Mouse (Mus musculus) hindbrain, embryonic 12.5 days (tissue): ENCODE measurements at regions not wholly inside any gene's neighbourhood (a gene's known extent, or its start where the extent isn't known, plus 50 kb on each side); places are given as distances from the start of the nearest gene placed in this dataset.

Source experiments
- ATAC-seq: fragments of 200-750 bp; cut with Nextera tagmentation; 2 replicates; pipeline ENCODE4 v1.8.0; 2017; ENCODE audit warnings: moderate TSS enrichment; ENCODE audit not compliant: low FRiP score
- H3K27ac ChIP-seq: fragments of 300-500 bp; sonication (generic); 2 replicates; pipeline ENCODE4 v1.5.1; 2016; ENCODE audit warnings: mild to moderate bottlenecking
- H3K27me3 ChIP-seq: fragments of 300-500 bp; sonication (generic); 2 replicates; pipeline ENCODE4 v1.6.1; 2016; ENCODE audit warnings: mild to moderate bottlenecking
- H3K36me3 ChIP-seq: fragments of 300-500 bp; sonication (generic); 2 replicates; pipeline ENCODE4 v1.6.1; 2016; ENCODE audit warnings: mild to moderate bottlenecking
- H3K4me1 ChIP-seq: fragments of 300-500 bp; sonication (generic); 2 replicates; pipeline ENCODE4 v1.6.1; 2016
- H3K4me2 ChIP-seq: fragments of 300-500 bp; sonication (generic); replicated peaks from 2 replicates; pipeline ENCODE4 v1.6.1; 2016; ENCODE audit warnings: mild to moderate bottlenecking
- H3K4me3 ChIP-seq: fragments of 300-500 bp; sonication (generic); 2 replicates; pipeline ENCODE4 v1.5.1; 2016; ENCODE audit warnings: mild to moderate bottlenecking
- H3K9ac ChIP-seq: fragments of 300-500 bp; sonication (generic); 2 replicates; pipeline ENCODE4 v1.6.1; 2016; ENCODE audit warnings: mild to moderate bottlenecking, moderate library complexity
- H3K9me3 ChIP-seq: fragments of 300-500 bp; sonication (generic); replicated peaks from 2 replicates; pipeline ENCODE4 v1.6.1; 2016; ENCODE audit warnings: mild to moderate bottlenecking
- WGBS: fragments of 180-500 bp; shearing (Covaris S2); methylation state at CpG from one replicate; pipeline ENCODE4 v1.1.7; 2016; 5-methylcytosine and 5-hydroxymethylcytosine counted together

GRCm38 (mm10) chr6:13523463-13524202 is 84.3 kb downstream of the Tmem168 start:
- no peak for ATAC-seq
- 83% methylated on average over 8 of the region's 8 CpGs for whole genome bisulfite sequencing

DNA sequence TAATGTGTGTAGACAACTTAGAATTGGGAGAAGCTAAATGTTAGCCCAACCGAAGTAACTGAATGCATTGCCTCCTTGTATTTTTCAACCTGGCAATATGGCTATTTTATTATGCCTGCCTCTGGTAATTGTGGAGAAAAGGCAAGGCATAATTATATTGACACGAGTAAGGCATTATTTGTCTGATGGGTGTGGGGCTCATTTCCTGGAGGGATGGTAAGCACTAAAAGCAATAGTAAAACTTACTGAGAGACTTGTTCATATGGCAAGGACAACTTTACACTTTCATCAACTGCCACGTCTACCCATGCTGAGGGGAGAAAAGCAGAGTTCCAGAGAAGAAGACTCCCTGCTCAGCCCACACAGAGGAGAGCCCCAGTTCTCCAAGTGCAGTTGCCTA is 93.8 kb downstream of the Tmem168 start:
- H3K4me1 ChIP-seq: no peaks in the 10 kb centered on the region
- 77% methylated on average over 3 of the region's 3 CpGs for WGBS
- no peak overlapping the region for H3K27ac ChIP-seq
- no peaks in the 10 kb centered on the region for H3K9me3 ChIP-seq
- ATAC-seq: no peak
- H3K27me3 ChIP-seq: no peaks in the 10 kb centered on the region
- H3K36me3 ChIP-seq: no peaks in the 10 kb centered on the region
- H3K4me2 ChIP-seq: no peak overlapping the region
- H3K9ac ChIP-seq: no peak overlapping the region
- H3K4me3 ChIP-seq: no peak overlapping the region

More at GRCm38 (mm10) chr6:13523463-13524202, 84.3 kb downstream of the Tmem168 start:
- H3K4me2 ChIP-seq: no peak overlapping the region
- H3K9me3 ChIP-seq: no peaks in the 10 kb centered on the region
- H3K27me3 ChIP-seq: no peaks in the 10 kb centered on the region
- no peak overlapping the region for H3K27ac ChIP-seq
- H3K36me3 ChIP-seq: no peaks in the 10 kb centered on the region
- no peaks in the 10 kb centered on the region for H3K4me1 ChIP-seq
- no peak overlapping the region for H3K9ac ChIP-seq
- no peak overlapping the region for H3K4me3 ChIP-seq

GRCm38 (mm10) chr6:13476493-13477129 is 131.3 kb downstream of the Tmem168 start:
- no peaks in the 10 kb centered on the region for H3K4me1 ChIP-seq
- WGBS: 93% methylated on average over 5 of the region's 5 CpGs
- H3K36me3 ChIP-seq: no peaks in the 10 kb centered on the region

GRCm38 (mm10) chr6:13449160-13449787 is 158.6 kb downstream of the Tmem168 start:
- no peak overlapping the region for H3K27ac ChIP-seq
- H3K4me1 ChIP-seq: no peaks in the 10 kb centered on the region
- no peaks in the 10 kb centered on the region for H3K27me3 ChIP-seq
- no peaks in the 10 kb centered on the region for H3K9me3 ChIP-seq
- 76% methylated on average over 3 of the region's 3 CpGs for WGBS
- no peak overlapping the region for H3K4me3 ChIP-seq
- no peaks in the 10 kb centered on the region for H3K36me3 ChIP-seq
- H3K4me2 ChIP-seq: no peak overlapping the region
- no peak overlapping the region for H3K9ac ChIP-seq
- no peak for ATAC-seq

More at GRCm38 (mm10) chr6:13476493-13477129, 131.3 kb downstream of the Tmem168 start:
- no peaks in the 10 kb centered on the region for H3K27me3 ChIP-seq
- H3K9me3 ChIP-seq: no peaks in the 10 kb centered on the region
- H3K27ac ChIP-seq: no peak overlapping the region
- H3K4me2 ChIP-seq: no peak overlapping the region
- ATAC-seq: no peak
- H3K9ac ChIP-seq: no peak overlapping the region
- no peak overlapping the region for H3K4me3 ChIP-seq

- no peaks in the 10 kb centered on the region for H3K4me1 ChIP-seq
- H3K27me3 ChIP-seq: no peaks in the 10 kb centered on the region
- no peak for ATAC-seq
These were observed 189.0 kb upstream of the Vwde start for GRCm38 (mm10) chr6:13413768-13414167.

GRCm38 (mm10) chr6:13413092-13413491 is 188.3 kb upstream of the Vwde start:
- H3K4me1 ChIP-seq: no peaks in the 10 kb centered on the region
- H3K27ac ChIP-seq: no peak overlapping the region
- no peak overlapping the region for H3K9ac ChIP-seq
- no peak overlapping the region for H3K4me2 ChIP-seq
- no peak overlapping the region for H3K4me3 ChIP-seq
- no peak for ATAC-seq
- H3K36me3 ChIP-seq: no peaks in the 10 kb centered on the region
- WGBS: 85% methylated on average over 3 of the region's 3 CpGs
- H3K9me3 ChIP-seq: no peaks in the 10 kb centered on the region
- H3K27me3 ChIP-seq: no peaks in the 10 kb centered on the region

More at GRCm38 (mm10) chr6:13413768-13414167, 189.0 kb upstream of the Vwde start:
- H3K9me3 ChIP-seq: no peaks in the 10 kb centered on the region
- no peak overlapping the region for H3K9ac ChIP-seq
- no peak overlapping the region for H3K4me2 ChIP-seq
- H3K4me3 ChIP-seq: no peak overlapping the region
- no peaks in the 10 kb centered on the region for H3K36me3 ChIP-seq
- H3K27ac ChIP-seq: no peak overlapping the region

DNA sequence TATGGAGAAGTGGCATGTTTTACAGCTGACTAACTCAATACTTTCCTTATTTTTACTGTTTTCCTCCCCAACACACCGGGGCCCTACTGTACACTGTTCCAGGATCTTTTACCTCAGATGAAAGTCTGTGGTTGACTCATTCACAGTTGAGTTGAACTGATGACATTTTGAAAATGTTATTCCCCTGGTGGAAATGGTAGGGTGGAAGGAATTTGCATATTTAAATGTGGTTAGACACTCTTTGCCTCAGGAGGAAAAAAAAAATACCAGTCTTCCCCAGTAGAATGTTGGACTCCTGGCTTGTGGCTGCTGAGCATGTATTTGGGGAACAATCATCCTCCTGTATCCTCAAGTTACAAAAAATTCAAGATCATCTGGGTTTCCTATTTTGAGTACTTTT is 159.7 kb upstream of the Vwde start:
- H3K9ac ChIP-seq: no peak overlapping the region
- no peak for ATAC-seq
- 95% methylated on average over 1 of the region's 1 CpGs for WGBS
- H3K4me1 ChIP-seq: no peaks in the 10 kb centered on the region
- no peak overlapping the region for H3K4me2 ChIP-seq
- H3K4me3 ChIP-seq: no peak overlapping the region
- H3K9me3 ChIP-seq: no peaks in the 10 kb centered on the region
- H3K27me3 ChIP-seq: no peaks in the 10 kb centered on the region
- H3K27ac ChIP-seq: no peak overlapping the region
- H3K36me3 ChIP-seq: no peaks in the 10 kb centered on the region

DNA sequence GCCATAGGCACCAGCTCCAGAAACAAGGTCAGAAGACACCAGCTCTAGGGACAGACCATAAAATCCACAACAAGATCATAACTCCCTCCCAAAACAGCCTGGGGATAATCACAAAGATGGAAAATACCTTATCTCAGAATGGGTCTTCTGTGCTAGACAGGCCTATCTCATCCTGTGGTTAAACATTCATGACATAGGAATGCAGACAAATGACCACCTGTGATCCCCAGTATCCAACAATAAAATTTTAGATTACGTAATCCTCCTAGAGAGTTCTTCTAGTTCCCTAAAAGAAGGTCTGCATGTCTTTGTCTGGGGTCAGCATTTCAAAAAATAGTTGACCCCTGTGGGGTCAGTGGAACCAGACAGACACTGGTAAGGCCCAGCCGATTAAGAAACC is 158.4 kb upstream of the Vwde start:
- 82% methylated on average over 2 of the region's 2 CpGs for WGBS
- H3K4me1 ChIP-seq: no peaks in the 10 kb centered on the region
- H3K4me2 ChIP-seq: no peak overlapping the region
- H3K9ac ChIP-seq: no peak overlapping the region
- H3K27ac ChIP-seq: no peak overlapping the region
- no peaks in the 10 kb centered on the region for H3K36me3 ChIP-seq
- H3K27me3 ChIP-seq: no peaks in the 10 kb centered on the region
- H3K9me3 ChIP-seq: no peaks in the 10 kb centered on the region
- no peak overlapping the region for H3K4me3 ChIP-seq
- ATAC-seq: no peak

DNA sequence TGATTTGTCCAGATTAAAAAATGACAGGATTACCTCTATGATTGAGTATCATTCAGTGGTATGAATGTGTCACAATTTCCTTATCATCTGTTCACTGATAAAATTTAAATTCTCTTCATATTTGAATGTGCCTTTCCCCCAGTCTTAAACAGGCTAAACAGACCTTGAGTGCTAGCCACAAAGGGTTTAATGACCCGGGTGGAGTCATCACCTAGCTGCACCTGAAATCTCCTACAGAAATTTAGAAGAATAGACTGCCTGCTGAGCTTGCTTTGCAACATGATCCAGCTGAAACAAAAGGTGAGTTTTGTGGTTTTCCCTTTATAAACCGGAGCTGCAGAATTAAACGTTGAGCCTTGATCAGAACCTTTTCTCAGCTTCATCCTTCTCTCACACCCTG is 156.1 kb upstream of the Vwde start:
- H3K27me3 ChIP-seq: no peaks in the 10 kb centered on the region
- no peaks in the 10 kb centered on the region for H3K36me3 ChIP-seq
- no peak overlapping the region for H3K4me3 ChIP-seq
- ATAC-seq: no peak
- no peak overlapping the region for H3K9ac ChIP-seq
- no peaks in the 10 kb centered on the region for H3K4me1 ChIP-seq
- no peaks in the 10 kb centered on the region for H3K9me3 ChIP-seq
- no peak overlapping the region for H3K27ac ChIP-seq
- H3K4me2 ChIP-seq: no peak overlapping the region
- WGBS: 57% methylated on average over 3 of the region's 3 CpGs

- no peak overlapping the region for H3K4me2 ChIP-seq
- no peaks in the 10 kb centered on the region for H3K4me1 ChIP-seq
- no peak overlapping the region for H3K4me3 ChIP-seq
- no peaks in the 10 kb centered on the region for H3K36me3 ChIP-seq
- H3K9me3 ChIP-seq: no peaks in the 10 kb centered on the region
- H3K27ac ChIP-seq: no peak overlapping the region
- no peaks in the 10 kb centered on the region for H3K27me3 ChIP-seq
- H3K9ac ChIP-seq: no peak overlapping the region
- ATAC-seq: no peak
These were observed 155.0 kb upstream of the Vwde start for GRCm38 (mm10) chr6:13379727-13380126.

DNA sequence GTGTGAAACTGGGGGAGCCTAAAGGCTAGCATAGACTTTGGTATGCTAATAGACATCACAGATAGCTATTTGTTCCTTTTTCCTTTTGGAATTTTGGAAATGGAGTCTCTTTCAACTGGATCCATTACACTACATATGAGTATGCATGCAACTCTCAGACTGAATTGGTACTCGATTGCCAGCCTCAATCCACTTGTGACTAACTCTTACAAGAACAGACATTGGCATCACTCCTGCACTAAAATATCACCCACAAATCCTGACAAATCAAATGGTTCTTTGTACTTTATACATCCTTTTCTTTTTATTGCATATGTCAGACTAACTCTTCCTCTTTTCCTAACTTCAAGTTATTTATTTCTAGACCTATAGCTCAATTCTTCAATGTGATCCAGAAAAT is 149.1 kb upstream of the Vwde start:
- no peak for ATAC-seq
- no peak overlapping the region for H3K4me2 ChIP-seq
- 87% methylated on average over 1 of the region's 1 CpGs for WGBS
- H3K36me3 ChIP-seq: no peaks in the 10 kb centered on the region
- no peak overlapping the region for H3K4me3 ChIP-seq
- no peaks in the 10 kb centered on the region for H3K9me3 ChIP-seq
- H3K27ac ChIP-seq: no peak overlapping the region
- H3K27me3 ChIP-seq: no peaks in the 10 kb centered on the region
- no peaks in the 10 kb centered on the region for H3K4me1 ChIP-seq
- H3K9ac ChIP-seq: no peak overlapping the region

- ATAC-seq: peak; percentile 72
- Histone ChIP-seq H3K9me3 (no peaks in the 10 kb centered on the region), H3K4me3 (no peak overlapping the region), H3K4me1 (no peaks in the 10 kb centered on the region), H3K27ac (no peak overlapping the region), H3K4me2 (no peak overlapping the region), H3K27me3 (no peaks in the 10 kb centered on the region), H3K36me3 (no peaks in the 10 kb centered on the region), H3K9ac (no peak overlapping the region)
These were observed 145.0 kb upstream of the Vwde start for GRCm38 (mm10) chr6:13369709-13370296.
